Mouse (Mus musculus): ENCODE results near the gene Lgals4.

DNA sequence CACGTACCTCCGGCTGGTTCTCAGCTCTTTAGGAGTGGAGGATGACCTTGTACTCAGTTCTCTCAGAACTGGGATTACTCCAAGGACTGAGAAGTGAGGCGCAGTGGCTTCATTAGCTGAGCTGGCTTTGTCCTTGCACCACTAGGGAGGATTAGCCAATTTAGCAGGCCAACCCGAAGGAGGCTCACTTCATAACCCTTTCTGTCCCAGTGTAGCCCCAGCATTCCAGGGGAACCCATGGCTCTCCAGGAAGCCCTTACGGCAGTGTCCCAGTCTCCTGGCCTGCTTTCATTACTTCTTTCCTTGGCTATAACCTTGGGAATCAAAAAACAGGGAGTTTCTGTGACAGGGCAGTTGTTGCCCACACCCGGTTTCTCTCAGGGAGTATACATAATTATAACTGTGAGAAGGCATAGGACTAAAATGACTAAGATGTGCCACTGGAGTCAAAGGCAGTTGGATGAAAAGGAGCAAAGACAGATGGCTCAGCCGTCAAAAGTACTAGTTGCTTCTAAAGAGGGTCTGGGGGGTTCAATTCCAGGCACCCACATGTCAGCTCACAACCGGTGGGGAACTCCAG, 25.9 kb upstream of the Lgals4 start:
- TF ChIP-seq CTCF (IDR thresholded peaks at IDR 0.05; ENCODE audit: low read depth) (no peak), EP300 (IDR thresholded peaks at IDR 0.05; ENCODE audit: low read depth) (no peak)
